Comparison of ENCODE assay signal across 9 mouse cellular contexts in the genomic region with DNA sequence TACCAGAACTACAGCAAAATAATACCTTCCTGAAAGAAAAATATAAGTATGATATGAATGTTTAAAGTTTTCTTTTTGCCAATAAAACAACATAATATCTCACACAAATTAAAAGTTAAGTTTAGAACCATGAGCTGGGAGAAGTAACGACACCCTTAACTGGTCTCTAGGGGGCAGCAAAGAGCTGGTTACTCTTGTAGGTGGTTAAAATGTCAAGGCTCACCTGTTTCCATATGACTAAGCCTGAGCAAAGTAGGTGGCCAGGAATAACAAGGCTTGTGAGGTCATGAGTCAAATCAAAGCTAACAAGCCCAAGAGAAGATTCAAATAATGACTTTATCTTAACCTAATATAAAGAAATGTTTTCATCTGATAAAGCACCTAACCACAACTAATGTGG. TPM values are rescaled to one million over a fixed set of nuclear protein-coding genes. Genes with fewer than 3 reads are reported as not detected.
A peak's percentile ranks its signal among the peaks of the same experiment; 100 is the strongest.
DNase-seq lines count a peak whose midpoint lies in the region; TF ChIP-seq lines count a peak whose summit lies in the region.
"Had no signal": no experiment of that assay in that cellular context is flagged by ENCODE, and none has a peak within 500 bp of the region (broad histone marks: within the 10 kb centered on the region; RNA-seq: fewer than 3 reads in every experiment).

No protein-coding gene starts in this region.

- H3K27ac ChIP-seq in gastrocnemius, adult 2 months, result no peak overlapping the region
- H3K27ac ChIP-seq: liver, embryonic 15.5 days had no signal

- peak; percentile 88 for TF ChIP-seq CTCF in gastrocnemius, adult 2 months (IDR thresholded peaks at IDR 0.05)

- H3K4me3 ChIP-seq in gastrocnemius, adult 2 months, result no peak overlapping the region
- H3K4me3 ChIP-seq: liver, embryonic 15.5 days had no signal

- intact Hi-C loops in gastrocnemius, adult 2 months (cut with DNase I), result loop anchor here (2.0 to 5.0 kb wide), 3 partner anchors 129 to 390 kb away; partner anchors contain the start of gene Otud1
- intact Hi-C loops in gastrocnemius, postnatal 36 days (cut with DNase I), result loop anchor here (5.0 kb wide), 1 partner anchor 129 kb away; the partner anchor contains the start of gene Otud1

- DNase-seq in gastrocnemius, adult 2 months, result peak; percentile 42
- DNase-seq in gastrocnemius, postnatal 36 days, result no peak
- DNase-seq in A20 (ENCODE audit: low read depth, low spot score), result peak; percentile 90
- DNase-seq in adipocyte (ENCODE audit: low spot score), result peak; percentile 58
- DNase-seq in embryo, embryonic 9.5 days (ENCODE audit: extremely low spot score), result peak; percentile 34
- peak; percentile 77 for DNase-seq in kidney, adult 9 months
- peak; percentile 60 for DNase-seq in lung, postnatal 10 days
- DNase-seq in thymus, postnatal 0 days (ENCODE audit: low spot score), result peak; percentile 70

RNA-seq across cellular contexts. Expression of gene 4921504E06Rik, which starts 24.9 kb away (rescaled TPM):
- total RNA-seq in gastrocnemius, adult 2 months (2021), result not detected
- total RNA-seq in gastrocnemius, postnatal 36 days (2021), result not detected
- polyA plus RNA-seq in thymus, postnatal 0 days (2015; fragmentation: Nextera tagmentation; extraction: Ambion mirVana), result 0.06 TPM in 1 of 2 replicates, not detected in the other
- polyA plus RNA-seq: liver, embryonic 15.5 days had no signal

Comparison
In these comparisons a context has a peak if more than half of its experiments do, and no peak if none do; other contexts are left out.
1. DNase-seq: peak in gastrocnemius, adult 2 months (single experiment), A20 (single experiment), adipocyte (single experiment), embryo, embryonic 9.5 days (single experiment), kidney, adult 9 months (single experiment), lung, postnatal 10 days (single experiment) and thymus, postnatal 0 days (single experiment); none in gastrocnemius, postnatal 36 days (0 of 2).